Mouse (Mus musculus): ENCODE measurements around the gene Ankrd31. TPM values are rescaled to one million over a fixed set of nuclear protein-coding genes. Genes with fewer than 3 reads are reported as not detected.
"Not testable (repeated sequence)": the region's sequence is repeated elsewhere in the genome, so short reads cannot be mapped to it uniquely, and the experiment has no call there.

The Ankrd31 gene
- polyA plus RNA-seq, 1 experiment from 2014 or later = not detected

DNA sequence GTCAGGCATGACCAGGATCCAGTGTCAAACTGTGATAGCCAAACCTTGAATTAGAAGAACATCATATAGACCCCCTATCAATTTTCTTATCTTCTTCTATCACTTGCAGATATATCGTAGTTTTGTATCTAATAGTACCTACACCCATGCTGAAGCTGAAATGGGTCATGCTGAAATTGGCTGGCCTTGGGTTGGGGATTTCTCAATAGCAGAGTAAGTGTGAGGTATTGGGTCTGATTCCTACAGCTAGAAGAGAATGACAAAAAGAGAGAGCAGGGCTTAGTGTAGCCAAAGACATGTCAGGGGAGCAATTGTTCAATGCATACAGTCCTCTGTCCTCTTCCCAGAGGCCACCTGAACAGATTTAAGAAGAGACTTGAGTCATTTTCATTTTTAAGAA is 18.0 kb upstream of the Ankrd31 start:
- H3K4me2 ChIP-seq (replicated peaks; ENCODE audit: low read depth, low read length) = no peak overlapping the region
- no peak overlapping the region for H3K4me3 ChIP-seq (ENCODE audit: low read length)
- no peaks in the 10 kb centered on the region for H3K9me3 ChIP-seq (ENCODE audit: control insufficient read depth, low read length)
- no peak overlapping the region for H3K9ac ChIP-seq (ENCODE audit: low read depth, low read length)
- WGBS = 95% methylated on average over 1 of the region's 1 CpGs
- H3K27me3 ChIP-seq (ENCODE audit: control insufficient read depth, insufficient read depth, low read length) = no peaks in the 10 kb centered on the region
- no peak overlapping the region for H3K27ac ChIP-seq (ENCODE audit: low read depth, low read length)
- H3K4me1 ChIP-seq (ENCODE audit: control insufficient read depth, insufficient read depth, low read length) = no peaks in the 10 kb centered on the region
- no peaks in the 10 kb centered on the region for H3K36me3 ChIP-seq (ENCODE audit: control insufficient read depth, insufficient read depth, low read length)
- ATAC-seq (ENCODE audit: low FRiP score, low TSS enrichment) = no peak

DNA sequence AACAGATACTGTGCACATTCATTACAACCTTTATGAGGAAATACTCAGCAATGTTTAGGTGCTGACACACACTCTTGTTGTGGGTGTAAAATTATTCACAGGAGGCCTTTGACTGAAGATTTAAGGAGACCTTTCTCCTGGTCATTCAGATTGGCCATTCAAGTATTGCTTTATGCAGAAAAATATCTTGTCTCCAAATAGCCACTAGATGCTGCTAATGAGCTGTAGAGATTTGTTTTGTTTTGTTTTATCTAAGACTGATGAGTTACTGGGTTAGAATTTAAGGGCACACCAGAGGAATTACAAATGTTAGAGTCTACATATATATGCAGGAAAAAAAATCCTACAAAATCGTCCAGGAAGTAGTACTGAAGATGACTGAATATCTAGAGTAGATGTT is 12.9 kb upstream of the Ankrd31 start:
- ATAC-seq (ENCODE audit: low FRiP score, low TSS enrichment) = no peak
- H3K27ac ChIP-seq (ENCODE audit: low read depth, low read length) = no peak overlapping the region

DNA sequence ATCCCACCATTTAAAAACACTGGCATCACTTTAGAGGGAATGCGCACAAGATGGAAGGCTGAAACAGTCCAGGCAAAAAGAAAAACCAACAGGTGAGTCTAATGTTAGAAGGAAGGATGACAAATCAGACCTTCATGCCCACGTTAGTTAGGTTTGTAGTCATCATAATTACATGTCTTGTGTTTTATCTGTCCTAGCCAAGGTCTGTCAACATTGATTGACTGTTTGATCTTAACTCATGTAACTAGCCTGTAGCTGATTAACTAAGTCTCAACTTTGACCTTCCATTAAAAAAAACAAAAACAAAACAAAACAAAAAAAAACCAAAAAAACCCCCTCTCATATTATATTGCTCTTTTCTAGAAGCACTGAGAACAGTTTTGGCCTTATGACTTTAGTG is 7.9 kb upstream of the Ankrd31 start:
- H3K4me1 ChIP-seq (ENCODE audit: control insufficient read depth, insufficient read depth, low read length) = no peaks in the 10 kb centered on the region
- no peak overlapping the region for H3K4me3 ChIP-seq (ENCODE audit: low read length)
- no peaks in the 10 kb centered on the region for H3K9me3 ChIP-seq (ENCODE audit: control insufficient read depth, low read length)
- no peaks in the 10 kb centered on the region for H3K27me3 ChIP-seq (ENCODE audit: control insufficient read depth, insufficient read depth, low read length)
- H3K27ac ChIP-seq (ENCODE audit: low read depth, low read length) = no peak overlapping the region
- no peaks in the 10 kb centered on the region for H3K36me3 ChIP-seq (ENCODE audit: control insufficient read depth, insufficient read depth, low read length)
- no peak overlapping the region for H3K9ac ChIP-seq (ENCODE audit: low read depth, low read length)
- H3K4me2 ChIP-seq (replicated peaks; ENCODE audit: low read depth, low read length) = no peak overlapping the region
- WGBS = 80% methylated on average over 2 of the region's 2 CpGs
- ATAC-seq (ENCODE audit: low FRiP score, low TSS enrichment) = no peak

More for the DNA sequence above, 12.9 kb upstream of the Ankrd31 start:
- H3K4me3 ChIP-seq (ENCODE audit: low read length) = no peak overlapping the region
- H3K27me3 ChIP-seq (ENCODE audit: control insufficient read depth, insufficient read depth, low read length) = no peaks in the 10 kb centered on the region
- 43% methylated on average over 1 of the region's 1 CpGs for WGBS
- H3K36me3 ChIP-seq (ENCODE audit: control insufficient read depth, insufficient read depth, low read length) = no peaks in the 10 kb centered on the region
- H3K9ac ChIP-seq (ENCODE audit: low read depth, low read length) = no peak overlapping the region
- no peak overlapping the region for H3K4me2 ChIP-seq (replicated peaks; ENCODE audit: low read depth, low read length)
- H3K9me3 ChIP-seq (ENCODE audit: control insufficient read depth, low read length) = no peaks in the 10 kb centered on the region
- H3K4me1 ChIP-seq (ENCODE audit: control insufficient read depth, insufficient read depth, low read length) = no peaks in the 10 kb centered on the region

DNA sequence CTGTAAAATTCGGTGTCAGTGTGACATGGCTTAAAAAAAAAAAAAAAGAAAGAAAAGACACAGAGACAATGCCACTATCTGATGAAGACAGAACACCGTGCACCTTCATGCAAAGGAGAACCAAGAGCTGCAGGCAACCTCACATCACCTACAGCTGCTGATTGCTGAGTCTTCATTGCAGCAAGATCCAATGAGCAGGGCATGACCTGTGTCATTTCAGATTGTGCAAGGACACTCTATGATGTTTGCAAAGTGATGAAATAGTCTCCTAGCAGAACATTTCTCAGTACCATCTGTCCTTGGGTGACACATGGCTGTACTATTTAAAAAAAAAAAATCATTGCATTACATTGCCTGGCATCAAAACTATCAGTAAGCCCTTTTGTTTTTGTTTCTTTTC is 5.2 kb upstream of the Ankrd31 start:
- Histone ChIP-seq H3K4me2 (replicated peaks; ENCODE audit: low read depth, low read length) (no peak overlapping the region), H3K4me1 (ENCODE audit: control insufficient read depth, insufficient read depth, low read length) (no peaks in the 10 kb centered on the region), H3K36me3 (ENCODE audit: control insufficient read depth, insufficient read depth, low read length) (no peaks in the 10 kb centered on the region), H3K27ac (ENCODE audit: low read depth, low read length) (no peak overlapping the region), H3K27me3 (ENCODE audit: control insufficient read depth, insufficient read depth, low read length) (no peaks in the 10 kb centered on the region), H3K4me3 (ENCODE audit: low read length) (no peak overlapping the region), H3K9ac (ENCODE audit: low read depth, low read length) (no peak overlapping the region), H3K9me3 (ENCODE audit: control insufficient read depth, low read length) (no peaks in the 10 kb centered on the region)
- 87% methylated on average over 2 of the region's 2 CpGs for WGBS
- ATAC-seq (ENCODE audit: low FRiP score, low TSS enrichment) = no peak

DNA sequence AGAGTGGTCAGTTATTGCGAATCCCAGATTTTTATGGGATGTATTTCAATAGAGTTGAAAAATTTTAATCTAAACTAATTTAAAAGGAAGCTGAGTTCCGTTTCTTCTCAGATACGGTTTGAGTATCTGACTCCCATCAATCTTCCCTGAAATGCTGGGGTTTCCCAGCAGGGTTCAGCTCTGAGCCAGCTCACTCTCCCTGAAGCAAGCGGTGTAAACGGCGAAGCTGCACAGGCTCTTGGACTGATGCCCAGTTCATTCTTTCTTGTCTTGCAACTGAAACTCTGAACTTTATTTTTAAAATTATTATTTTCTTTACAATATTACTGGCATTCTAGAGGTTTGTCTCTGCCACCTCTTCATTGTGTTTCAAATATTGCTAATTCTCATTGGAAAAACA is 2.0 kb upstream of the Ankrd31 start:
- Histone ChIP-seq H3K9ac (ENCODE audit: low read depth, low read length) (no peak overlapping the region), H3K4me2 (replicated peaks; ENCODE audit: low read depth, low read length) (no peak overlapping the region), H3K4me3 (ENCODE audit: low read length) (no peak overlapping the region), H3K27ac (ENCODE audit: low read depth, low read length) (no peak overlapping the region), H3K36me3 (ENCODE audit: control insufficient read depth, insufficient read depth, low read length) (no peaks in the 10 kb centered on the region), H3K27me3 (ENCODE audit: control insufficient read depth, insufficient read depth, low read length) (no peaks in the 10 kb centered on the region), H3K9me3 (ENCODE audit: control insufficient read depth, low read length) (peaks cover 3% of the 10 kb centered on the region; the same call in 1 of the 2 replicates), H3K4me1 (ENCODE audit: control insufficient read depth, insufficient read depth, low read length) (no peaks in the 10 kb centered on the region)
- no peak for ATAC-seq (ENCODE audit: low FRiP score, low TSS enrichment)
- WGBS = 43% methylated on average over 6 of the region's 6 CpGs

DNA sequence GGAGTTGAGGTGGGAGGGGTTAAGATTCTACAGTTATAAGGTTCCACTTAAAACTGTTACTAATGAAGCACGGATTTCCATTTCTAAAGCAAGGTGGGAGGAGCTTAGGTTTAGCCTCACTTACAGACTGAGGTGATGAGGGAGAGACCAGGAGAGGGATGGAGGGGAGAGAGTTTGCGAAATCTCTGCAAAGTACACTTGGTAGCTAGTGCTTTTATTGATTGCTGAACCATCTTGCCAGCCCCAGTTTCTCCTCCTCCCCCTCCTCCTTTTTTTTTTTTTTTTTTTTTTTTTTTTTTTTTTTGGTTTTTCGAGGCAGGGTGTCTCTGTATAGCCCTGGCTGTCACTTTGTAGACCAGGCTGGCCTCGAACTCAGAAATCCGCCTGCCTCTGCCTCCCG is 1.8 kb downstream of the Ankrd31 start:
- H3K9ac ChIP-seq (ENCODE audit: low read depth, low read length) = no peak overlapping the region
- 90% methylated on average over 6 of the region's 6 CpGs for WGBS
- no peak overlapping the region for H3K27ac ChIP-seq (ENCODE audit: low read depth, low read length)
- no peaks in the 10 kb centered on the region for H3K4me1 ChIP-seq (ENCODE audit: control insufficient read depth, insufficient read depth, low read length)
- H3K27me3 ChIP-seq (ENCODE audit: control insufficient read depth, insufficient read depth, low read length) = no peaks in the 10 kb centered on the region
- no peak overlapping the region for H3K4me2 ChIP-seq (replicated peaks; ENCODE audit: low read depth, low read length)
- H3K4me3 ChIP-seq (ENCODE audit: low read length) = no peak overlapping the region
- H3K36me3 ChIP-seq (ENCODE audit: control insufficient read depth, insufficient read depth, low read length) = no peaks in the 10 kb centered on the region
- H3K9me3 ChIP-seq (ENCODE audit: control insufficient read depth, low read length) = peaks cover 3% of the 10 kb centered on the region; the same call in 1 of the 2 replicates
- ATAC-seq (ENCODE audit: low FRiP score, low TSS enrichment) = no peak

DNA sequence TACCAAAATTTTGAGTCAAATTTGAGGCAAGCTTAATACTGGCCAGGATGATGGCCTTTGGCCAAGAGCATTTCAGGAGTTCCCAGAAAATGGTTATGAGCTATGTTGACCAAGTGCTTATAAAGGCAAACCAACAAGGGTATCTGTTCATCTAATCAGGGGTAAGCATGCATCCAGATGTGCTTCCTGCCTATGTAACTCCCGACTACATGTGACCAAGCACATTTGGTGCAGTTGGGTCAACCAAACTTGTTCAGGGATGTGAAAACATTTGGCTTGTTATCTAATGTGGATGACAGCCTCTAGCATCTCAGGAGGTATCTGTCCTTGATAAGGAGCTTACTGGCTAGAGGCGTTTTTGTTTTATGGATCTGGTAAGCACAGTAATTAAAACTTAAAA is 12.8 kb downstream of the Ankrd31 start:
- H3K9me3 ChIP-seq (ENCODE audit: control insufficient read depth, low read length) = no peaks in the 10 kb centered on the region
- no peaks in the 10 kb centered on the region for H3K27me3 ChIP-seq (ENCODE audit: control insufficient read depth, insufficient read depth, low read length)
- no peak overlapping the region for H3K9ac ChIP-seq (ENCODE audit: low read depth, low read length)
- H3K4me3 ChIP-seq (ENCODE audit: low read length) = no peak overlapping the region
- 88% methylated on average over 2 of the region's 2 CpGs for WGBS
- H3K4me1 ChIP-seq (ENCODE audit: control insufficient read depth, insufficient read depth, low read length) = no peaks in the 10 kb centered on the region
- no peak overlapping the region for H3K27ac ChIP-seq (ENCODE audit: low read depth, low read length)
- no peak overlapping the region for H3K4me2 ChIP-seq (replicated peaks; ENCODE audit: low read depth, low read length)
- no peaks in the 10 kb centered on the region for H3K36me3 ChIP-seq (ENCODE audit: control insufficient read depth, insufficient read depth, low read length)
- no peak for ATAC-seq (ENCODE audit: low FRiP score, low TSS enrichment)

DNA sequence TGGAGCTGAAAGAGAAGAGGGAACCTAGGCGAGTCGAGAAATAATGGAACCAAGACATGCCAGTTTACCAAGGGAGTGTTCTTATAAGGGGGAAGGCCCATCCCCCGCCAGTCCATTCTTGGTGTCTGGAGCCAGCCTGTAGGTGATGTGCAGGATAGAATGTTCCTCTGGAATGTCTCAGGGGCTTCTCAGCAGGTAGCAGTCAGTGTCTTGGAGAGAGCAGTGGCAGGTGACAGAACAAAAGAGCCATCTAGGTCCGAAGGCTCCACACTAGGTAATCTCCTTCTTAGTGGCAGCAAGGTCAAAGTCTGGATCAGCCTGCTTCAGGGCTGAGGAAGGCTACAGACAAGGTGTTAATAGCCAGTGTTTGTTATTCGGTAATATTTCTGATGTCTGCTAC is 38.0 kb downstream of the Ankrd31 start:
- ATAC-seq (ENCODE audit: low FRiP score, low TSS enrichment); H3K9me3 ChIP-seq (ENCODE audit: control insufficient read depth, low read length); H3K4me3 ChIP-seq (ENCODE audit: low read length); H3K27ac ChIP-seq (ENCODE audit: low read depth, low read length); H3K4me1 ChIP-seq (ENCODE audit: control insufficient read depth, insufficient read depth, low read length); H3K4me2 ChIP-seq (replicated peaks; ENCODE audit: low read depth, low read length); H3K9ac ChIP-seq (ENCODE audit: low read depth, low read length); H3K27me3 ChIP-seq (ENCODE audit: control insufficient read depth, insufficient read depth, low read length); H3K36me3 ChIP-seq (ENCODE audit: control insufficient read depth, insufficient read depth, low read length): not testable (repeated sequence)
- WGBS = 88% methylated on average over 5 of the region's 5 CpGs

DNA sequence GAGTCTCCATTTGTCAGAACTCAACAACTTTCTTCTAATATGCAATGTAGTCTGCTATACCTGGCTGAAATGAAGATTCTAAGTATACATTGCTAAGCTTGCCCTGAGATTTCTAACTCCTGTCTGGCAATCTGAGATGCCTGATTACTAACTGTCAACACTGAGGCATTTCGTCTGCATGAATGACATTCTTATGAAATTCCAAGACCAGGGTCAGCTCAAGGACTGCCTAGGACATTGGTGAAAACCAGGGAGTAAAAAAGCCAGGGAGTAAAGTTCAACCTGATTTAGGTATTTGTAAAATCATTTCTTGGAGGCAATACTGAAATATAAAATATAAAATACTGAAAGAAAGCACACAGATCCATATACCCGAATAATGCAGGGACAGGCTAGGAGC is 45.4 kb downstream of the Ankrd31 start:
- Histone ChIP-seq H3K4me1 (ENCODE audit: control insufficient read depth, insufficient read depth, low read length) (no peaks in the 10 kb centered on the region), H3K4me3 (ENCODE audit: low read length) (no peak overlapping the region), H3K27ac (ENCODE audit: low read depth, low read length) (no peak overlapping the region), H3K9ac (ENCODE audit: low read depth, low read length) (no peak overlapping the region), H3K36me3 (ENCODE audit: control insufficient read depth, insufficient read depth, low read length) (no peaks in the 10 kb centered on the region), H3K9me3 (ENCODE audit: control insufficient read depth, low read length) (no peaks in the 10 kb centered on the region), H3K27me3 (ENCODE audit: control insufficient read depth, insufficient read depth, low read length) (no peaks in the 10 kb centered on the region), H3K4me2 (replicated peaks; ENCODE audit: low read depth, low read length) (no peak overlapping the region)
- 88% methylated on average over 2 of the region's 2 CpGs for WGBS
- no peak for ATAC-seq (ENCODE audit: low FRiP score, low TSS enrichment)

DNA sequence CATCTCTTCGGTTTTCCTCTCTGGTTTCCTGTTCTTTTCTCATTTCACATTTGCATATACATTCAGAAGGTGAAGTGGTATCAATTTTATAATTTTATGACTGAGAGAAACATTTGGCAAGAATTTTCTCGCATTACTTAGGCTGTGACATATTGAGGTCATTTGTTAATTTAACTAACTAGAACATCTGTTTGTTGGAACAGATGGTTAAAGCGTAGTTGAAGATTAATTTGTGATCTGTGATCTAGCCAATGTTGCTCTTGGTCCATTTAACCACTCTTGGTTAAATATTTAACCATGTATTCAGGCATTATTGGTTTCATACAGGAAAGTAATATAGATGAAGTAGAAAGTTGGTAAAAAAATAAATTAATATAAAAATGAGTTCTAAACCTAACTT is 47.2 kb downstream of the Ankrd31 start:
- ATAC-seq (ENCODE audit: low FRiP score, low TSS enrichment) = no peak
- Histone ChIP-seq H3K4me1 (ENCODE audit: control insufficient read depth, insufficient read depth, low read length) (no peaks in the 10 kb centered on the region), H3K27ac (ENCODE audit: low read depth, low read length) (no peak overlapping the region), H3K27me3 (ENCODE audit: control insufficient read depth, insufficient read depth, low read length) (no peaks in the 10 kb centered on the region), H3K36me3 (ENCODE audit: control insufficient read depth, insufficient read depth, low read length) (no peaks in the 10 kb centered on the region), H3K4me3 (ENCODE audit: low read length) (no peak overlapping the region), H3K4me2 (replicated peaks; ENCODE audit: low read depth, low read length) (no peak overlapping the region), H3K9ac (ENCODE audit: low read depth, low read length) (no peak overlapping the region), H3K9me3 (ENCODE audit: control insufficient read depth, low read length) (no peaks in the 10 kb centered on the region)
- WGBS = 65% methylated on average over 3 of the region's 3 CpGs
